Mouse (Mus musculus) lung, postnatal 0 days (tissue): Measurements from ENCODE around the gene Rps23.
"Not testable (repeated sequence)": the region's sequence is repeated elsewhere in the genome, so short reads cannot be mapped to it uniquely, and the experiment has no call there.

Source experiments
- CTCF ChIP-seq: IDR thresholded peaks from 2 replicates; pipeline ENCODE4 v1.5.1; 2016; ENCODE audit warnings: antibody characterized with exemption, mild to moderate bottlenecking
- EP300 ChIP-seq: IDR thresholded peaks from 2 replicates; pipeline ENCODE4 v1.6.1; 2016; ENCODE audit warnings: antibody characterized with exemption, mild to moderate bottlenecking, control low read depth

DNA sequence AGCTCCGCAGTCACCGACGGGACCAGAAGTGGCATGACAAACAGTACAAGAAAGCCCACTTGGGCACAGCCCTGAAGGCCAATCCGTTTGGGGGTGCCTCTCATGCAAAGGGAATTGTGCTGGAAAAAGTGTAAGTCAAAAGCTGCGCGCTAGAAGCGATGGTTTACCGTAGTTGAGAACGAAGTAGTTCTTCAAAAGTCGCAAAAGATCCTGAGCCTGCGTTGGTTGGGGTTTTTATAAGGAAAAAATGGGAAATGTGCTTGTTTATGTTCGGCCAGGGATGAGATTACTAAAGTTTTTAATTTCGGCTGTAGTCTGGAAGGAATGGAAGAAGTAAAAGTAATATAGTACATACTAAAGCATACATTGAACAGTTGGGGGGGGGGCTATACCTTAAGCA is 859 bp downstream of the Rps23 start:
- TF ChIP-seq CTCF, EP300: not testable (repeated sequence)
